17 mouse cellular contexts compared by ENCODE assay signal in genomic region chr6:99339343-99339620, GRCm38 (mm10).
DNase-seq lines count a peak whose midpoint lies in the region; ATAC-seq and TF ChIP-seq lines count a peak whose summit lies in the region.
"Had no signal": no experiment of that assay in that cellular context is flagged by ENCODE, and none has a peak within 500 bp of the region (broad histone marks: within the 10 kb centered on the region; RNA-seq: fewer than 3 reads in every experiment).

No protein-coding gene starts in this region.

- no peak for ATAC-seq in heart, embryonic 16.5 days (replicated peaks; ENCODE audit: extremely low read depth, insufficient read depth, low FRiP score)
- no peak for ATAC-seq in neural tube, embryonic 15.5 days (ENCODE audit: low FRiP score)
- ATAC-seq in neural tube, embryonic 12.5 days (ENCODE audit: low FRiP score, low read depth): no peak
- no peak for ATAC-seq in lung, postnatal 0 days
- ATAC-seq: intestine, embryonic 16.5 days; midbrain, embryonic 13.5 days had no signal

- DNase-seq in heart, postnatal 4 days: no peak
- peak; percentile 59 for DNase-seq in neural tube, embryonic 10.5 days (ENCODE audit: extremely low spot score, low spot score)
- no peak for DNase-seq in embryonic facial prominence, embryonic 10.5 days (ENCODE audit: low spot score)
- DNase-seq in left cerebral cortex, adult 2 months (ENCODE audit: extremely low spot score in 1 of 2, low spot score in 2 of 2): no peak
- DNase-seq in lung, postnatal 0 days (ENCODE audit: low spot score): no peak
- DNase-seq: adrenal gland, postnatal 14 days; cerebellum, postnatal 10 days; kidney, postnatal 10 days; left cerebral cortex, postnatal 4 days; liver, embryonic 13.5 days; lung, postnatal 14 days had no signal

- no peak for TF ChIP-seq CTCF in left cerebral cortex, adult 2 months (IDR thresholded peaks at IDR 0.05)
- no peak for TF ChIP-seq CTCF in lung, postnatal 0 days (IDR thresholded peaks at IDR 0.05)

- H3K4me1 ChIP-seq in heart, embryonic 16.5 days (ENCODE audit: control insufficient read depth, insufficient read depth, low read length): peaks cover 16% of the 10 kb centered on the region
- H3K4me1 ChIP-seq in neural tube, embryonic 15.5 days: peaks cover 22% of the 10 kb centered on the region; the same call in 1 of the 2 replicates
- peaks cover 39% of the 10 kb centered on the region for H3K4me1 ChIP-seq in embryonic facial prominence, embryonic 10.5 days
- H3K4me1 ChIP-seq in neural tube, embryonic 12.5 days: peaks cover 21% of the 10 kb centered on the region
- H3K4me1 ChIP-seq in lung, postnatal 0 days (ENCODE audit: insufficient read depth, low read depth, low read length): peaks cover 6% of the 10 kb centered on the region; the same call in 1 of the 2 replicates

- no peak overlapping the region for H3K4me3 ChIP-seq in heart, embryonic 16.5 days (ENCODE audit: low read length)
- no peak overlapping the region for H3K4me3 ChIP-seq in neural tube, embryonic 15.5 days (replicated peaks)
- H3K4me3 ChIP-seq in embryonic facial prominence, embryonic 10.5 days: no peak overlapping the region
- no peak overlapping the region for H3K4me3 ChIP-seq in neural tube, embryonic 12.5 days
- H3K4me3 ChIP-seq in left cerebral cortex, adult 2 months: no peak overlapping the region
- H3K4me3 ChIP-seq in lung, postnatal 0 days (ENCODE audit: low read depth, low read length): no peak overlapping the region
- H3K4me3 ChIP-seq: forebrain, embryonic 12.5 days; liver, embryonic 13.5 days; midbrain, embryonic 13.5 days had no signal

- TF ChIP-seq EP300 in lung, postnatal 0 days (IDR thresholded peaks at IDR 0.05): no peak

- H3K36me3 ChIP-seq in heart, embryonic 16.5 days (ENCODE audit: control insufficient read depth, insufficient read depth): no peaks in the 10 kb centered on the region
- H3K36me3 ChIP-seq in neural tube, embryonic 15.5 days: no peaks in the 10 kb centered on the region
- no peaks in the 10 kb centered on the region for H3K36me3 ChIP-seq in embryonic facial prominence, embryonic 10.5 days (replicated peaks)
- no peaks in the 10 kb centered on the region for H3K36me3 ChIP-seq in neural tube, embryonic 12.5 days
- H3K36me3 ChIP-seq in lung, postnatal 0 days (ENCODE audit: insufficient read depth, low read length): no peaks in the 10 kb centered on the region
- H3K36me3 ChIP-seq: forebrain, embryonic 12.5 days; liver, embryonic 13.5 days; midbrain, embryonic 13.5 days had no signal

- 61% methylated on average over 5 of the region's 5 CpGs for WGBS in heart, embryonic 16.5 days
- 27% methylated on average over 5 of the region's 5 CpGs for WGBS in neural tube, embryonic 15.5 days
- 76% methylated on average over 5 of the region's 5 CpGs for WGBS in embryonic facial prominence, embryonic 10.5 days
- WGBS in neural tube, embryonic 12.5 days: 33% methylated on average over 5 of the region's 5 CpGs
- WGBS in lung, postnatal 0 days: 57% methylated on average over 5 of the region's 5 CpGs

- intact Hi-C loops in left cerebral cortex, adult 2 months (cut with DNase I): loop anchor here (5.0 kb wide), 1 partner anchor 183 kb away; the partner anchor contains the start of gene Foxp1

- H3K4me2 ChIP-seq in heart, embryonic 16.5 days (ENCODE audit: low read depth, low read length): 0 out of 2 replicates have a peak overlapping the region, but pooled peaks have one; percentile 15
- no peak overlapping the region for H3K4me2 ChIP-seq in neural tube, embryonic 15.5 days
- peak overlapping the region; percentile 19; the same call in 1 of the 2 replicates for H3K4me2 ChIP-seq in neural tube, embryonic 12.5 days (replicated peaks)
- H3K4me2 ChIP-seq in lung, postnatal 0 days (replicated peaks; ENCODE audit: low read depth, low read length): no peak overlapping the region
- H3K4me2 ChIP-seq: forebrain, embryonic 12.5 days; liver, embryonic 13.5 days; midbrain, embryonic 13.5 days had no signal

- H3K9ac ChIP-seq in heart, embryonic 16.5 days (ENCODE audit: low read length): no peak overlapping the region
- no peak overlapping the region for H3K9ac ChIP-seq in neural tube, embryonic 15.5 days (replicated peaks)
- no peak overlapping the region for H3K9ac ChIP-seq in neural tube, embryonic 12.5 days
- H3K9ac ChIP-seq in lung, postnatal 0 days (replicated peaks; ENCODE audit: low read depth): no peak overlapping the region
- H3K9ac ChIP-seq: forebrain, embryonic 12.5 days; liver, embryonic 13.5 days; midbrain, embryonic 13.5 days had no signal

- H3K27ac ChIP-seq in heart, embryonic 16.5 days (ENCODE audit: low read length): no peak overlapping the region
- H3K27ac ChIP-seq in neural tube, embryonic 15.5 days (replicated peaks): no peak overlapping the region
- H3K27ac ChIP-seq in embryonic facial prominence, embryonic 10.5 days (replicated peaks): peak overlapping the region; percentile 54
- no peak overlapping the region for H3K27ac ChIP-seq in neural tube, embryonic 12.5 days
- no peak overlapping the region for H3K27ac ChIP-seq in left cerebral cortex, adult 2 months
- H3K27ac ChIP-seq in lung, postnatal 0 days (ENCODE audit: low read length): no peak overlapping the region
- H3K27ac ChIP-seq: forebrain, embryonic 12.5 days; liver, embryonic 13.5 days; midbrain, embryonic 13.5 days had no signal

- no peaks in the 10 kb centered on the region for H3K9me3 ChIP-seq in heart, embryonic 16.5 days (replicated peaks; ENCODE audit: control insufficient read depth, low read length)
- H3K9me3 ChIP-seq in neural tube, embryonic 15.5 days (replicated peaks): no peaks in the 10 kb centered on the region
- no peaks in the 10 kb centered on the region for H3K9me3 ChIP-seq in embryonic facial prominence, embryonic 10.5 days
- no peaks in the 10 kb centered on the region for H3K9me3 ChIP-seq in neural tube, embryonic 12.5 days
- no peaks in the 10 kb centered on the region for H3K9me3 ChIP-seq in lung, postnatal 0 days (ENCODE audit: low read length)
- H3K9me3 ChIP-seq: forebrain, embryonic 12.5 days; liver, embryonic 13.5 days; midbrain, embryonic 13.5 days had no signal

- no peaks in the 10 kb centered on the region for H3K27me3 ChIP-seq in heart, embryonic 16.5 days (ENCODE audit: control insufficient read depth, insufficient read depth, low read length)
- H3K27me3 ChIP-seq in neural tube, embryonic 15.5 days (replicated peaks): no peaks in the 10 kb centered on the region
- no peaks in the 10 kb centered on the region for H3K27me3 ChIP-seq in embryonic facial prominence, embryonic 10.5 days (replicated peaks; ENCODE audit: low read depth, poor library complexity, severe bottlenecking)
- H3K27me3 ChIP-seq in neural tube, embryonic 12.5 days (replicated peaks): no peaks in the 10 kb centered on the region
- H3K27me3 ChIP-seq in lung, postnatal 0 days (replicated peaks; ENCODE audit: insufficient read depth, low read length): no peaks in the 10 kb centered on the region
- H3K27me3 ChIP-seq: forebrain, embryonic 12.5 days; liver, embryonic 13.5 days; midbrain, embryonic 13.5 days had no signal

Comparison
In these comparisons a context has a peak if more than half of its experiments do, and no peak if none do; other contexts are left out.
1. H3K4me2 ChIP-seq: peak in heart, embryonic 16.5 days (single experiment) and neural tube, embryonic 12.5 days (single experiment); none in neural tube, embryonic 15.5 days (single experiment) and lung, postnatal 0 days (single experiment).